Mouse (Mus musculus): Measurements from ENCODE around the gene Gimap8.

DNA sequence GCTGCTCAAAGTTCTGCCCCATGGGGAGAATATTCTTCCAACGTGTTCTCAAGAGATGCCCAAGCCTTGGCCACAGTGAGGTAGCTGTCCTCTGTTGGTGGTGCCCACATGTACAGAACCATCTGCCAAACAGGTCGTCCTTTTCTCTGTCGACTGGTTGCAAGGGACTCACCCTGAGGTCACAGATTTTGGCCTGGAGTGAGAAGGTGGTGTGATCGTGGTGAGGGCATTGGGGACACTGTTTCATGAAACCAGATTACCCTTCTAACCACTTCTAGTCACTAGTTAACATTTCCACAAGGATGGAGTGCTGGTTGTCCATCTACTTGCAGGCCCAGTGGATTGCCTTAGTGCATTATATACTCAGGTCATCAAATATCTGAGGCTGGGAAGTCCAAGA lies 1.7 kb downstream of the Gimap8 start:
- TF ChIP-seq POLR2A (IDR thresholded peaks at IDR 0.05; ENCODE audit: extremely low read depth, insufficient read depth, low read length): no peak
- no peak for TF ChIP-seq CTCF (IDR thresholded peaks at IDR 0.05; ENCODE audit: extremely low read depth, insufficient read depth, low read length)
